ENCODE assay signal across 22 mouse cellular contexts in the genomic region with DNA sequence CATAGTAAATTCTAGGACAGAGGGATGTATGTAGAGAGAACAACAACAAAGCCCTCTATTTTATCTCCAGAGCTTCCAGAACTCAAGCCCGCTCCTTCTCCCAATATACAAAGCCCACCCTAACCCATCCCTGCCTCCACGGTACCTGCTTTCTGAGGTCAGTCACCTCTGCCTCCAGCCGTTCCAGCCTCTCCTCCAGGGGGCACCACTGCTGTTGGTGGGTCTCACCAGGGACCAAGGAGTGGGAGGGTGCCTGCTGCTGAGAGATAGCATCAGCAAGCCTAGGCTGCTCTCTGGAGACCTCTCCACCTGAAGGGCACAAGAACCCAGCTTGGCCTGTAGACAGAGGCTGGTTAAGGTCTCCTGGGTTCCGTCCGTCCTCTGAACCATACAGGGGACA. TPM values are rescaled to one million over a fixed set of nuclear protein-coding genes. Genes with fewer than 3 reads are reported as not detected.
A peak's percentile ranks its signal among the peaks of the same experiment; 100 is the strongest.
DNase-seq lines count a peak whose midpoint lies in the region; ATAC-seq and TF ChIP-seq lines count a peak whose summit lies in the region.
"Had no signal": no experiment of that assay in that cellular context is flagged by ENCODE, and none has a peak within 500 bp of the region (broad histone marks: within the 10 kb centered on the region; RNA-seq: fewer than 3 reads in every experiment).

No protein-coding gene starts in this region.

- H3K36me3 ChIP-seq in kidney, postnatal 0 days (ENCODE audit: insufficient read depth, low read length), result no peaks in the 10 kb centered on the region
- H3K36me3 ChIP-seq in embryonic facial prominence, embryonic 13.5 days, result peaks cover 28% of the 10 kb centered on the region
- no peaks in the 10 kb centered on the region for H3K36me3 ChIP-seq in forebrain, embryonic 13.5 days (ENCODE audit: poor library complexity, severe bottlenecking)
- H3K36me3 ChIP-seq: heart, embryonic 12.5 days; hindbrain, embryonic 13.5 days; lung, embryonic 15.5 days; midbrain, embryonic 12.5 days; neural tube, embryonic 13.5 days had no signal

- ATAC-seq in kidney, postnatal 0 days (replicated peaks; ENCODE audit: low FRiP score, low read depth), result no peak
- ATAC-seq in embryonic facial prominence, embryonic 13.5 days (ENCODE audit: insufficient number of reproducible peaks, insufficient read depth, low FRiP score, low TSS enrichment, low read depth), result no peak
- no peak for ATAC-seq in forebrain, embryonic 13.5 days
- ATAC-seq: inflammation-experienced regulatory T-cells, adult 6 months had no signal

- no peaks in the 10 kb centered on the region for H3K9me3 ChIP-seq in kidney, postnatal 0 days (replicated peaks; ENCODE audit: low read length)
- H3K9me3 ChIP-seq in embryonic facial prominence, embryonic 13.5 days, result no peaks in the 10 kb centered on the region
- H3K9me3 ChIP-seq in forebrain, embryonic 13.5 days (replicated peaks), result no peaks in the 10 kb centered on the region
- H3K9me3 ChIP-seq: embryonic facial prominence, embryonic 15.5 days; heart, embryonic 12.5 days; hindbrain, embryonic 13.5 days; lung, embryonic 15.5 days; midbrain, embryonic 12.5 days; neural tube, embryonic 13.5 days had no signal

- WGBS in kidney, postnatal 0 days, result 90% methylated on average over 5 of the region's 5 CpGs
- WGBS in embryonic facial prominence, embryonic 13.5 days, result 85% methylated on average over 5 of the region's 5 CpGs
- 85% methylated on average over 5 of the region's 5 CpGs for WGBS in forebrain, embryonic 13.5 days

- 0 out of 2 replicates have a peak, but pooled peaks cover 7% of the 10 kb centered on the region for H3K4me1 ChIP-seq in kidney, postnatal 0 days (replicated peaks; ENCODE audit: insufficient read depth, low read length)
- peaks cover 46% of the 10 kb centered on the region for H3K4me1 ChIP-seq in embryonic facial prominence, embryonic 13.5 days
- peaks cover 12% of the 10 kb centered on the region for H3K4me1 ChIP-seq in forebrain, embryonic 13.5 days

- no peaks in the 10 kb centered on the region for H3K27me3 ChIP-seq in kidney, postnatal 0 days (ENCODE audit: insufficient read depth, low read length)
- 0 out of 2 replicates have a peak, but pooled peaks cover 3% of the 10 kb centered on the region for H3K27me3 ChIP-seq in embryonic facial prominence, embryonic 13.5 days
- H3K27me3 ChIP-seq in forebrain, embryonic 13.5 days, result peaks cover 50% of the 10 kb centered on the region

- no peak overlapping the region for H3K9ac ChIP-seq in kidney, postnatal 0 days (ENCODE audit: low read depth, low read length)
- H3K9ac ChIP-seq in embryonic facial prominence, embryonic 13.5 days, result no peak overlapping the region
- H3K9ac ChIP-seq in forebrain, embryonic 13.5 days, result no peak overlapping the region
- H3K9ac ChIP-seq: embryonic facial prominence, embryonic 15.5 days; hindbrain, embryonic 13.5 days; lung, embryonic 15.5 days; midbrain, embryonic 12.5 days; neural tube, embryonic 13.5 days had no signal

- no peak overlapping the region for H3K4me3 ChIP-seq in kidney, postnatal 0 days (replicated peaks; ENCODE audit: low read depth, low read length)
- H3K4me3 ChIP-seq in embryonic facial prominence, embryonic 13.5 days, result no peak overlapping the region
- H3K4me3 ChIP-seq in forebrain, embryonic 13.5 days, result no peak overlapping the region
- H3K4me3 ChIP-seq: embryonic facial prominence, embryonic 15.5 days; heart, embryonic 12.5 days; lung, embryonic 15.5 days; midbrain, embryonic 12.5 days had no signal

- peak; percentile 35; the same call in 1 of the 2 replicates for TF ChIP-seq CTCF in kidney, postnatal 0 days (IDR thresholded peaks at IDR 0.05; ENCODE audit: low read depth)

- H3K27ac ChIP-seq in kidney, postnatal 0 days, result no peak overlapping the region
- no peak overlapping the region for H3K27ac ChIP-seq in embryonic facial prominence, embryonic 13.5 days
- no peak overlapping the region for H3K27ac ChIP-seq in forebrain, embryonic 13.5 days
- H3K27ac ChIP-seq: embryonic facial prominence, embryonic 15.5 days; hindbrain, embryonic 13.5 days; lung, embryonic 15.5 days; midbrain, embryonic 12.5 days; neural tube, embryonic 13.5 days had no signal

- DNase-seq in kidney, postnatal 0 days (ENCODE audit: low spot score), result no peak
- no peak for DNase-seq in kidney, postnatal 10 days
- DNase-seq in thymus, postnatal 14 days, result peak; percentile 27
- no peak for DNase-seq in thymus, postnatal 0 days (ENCODE audit: low spot score)
- no peak for DNase-seq in right cerebral cortex, postnatal 14 days
- DNase-seq: adrenal gland, postnatal 14 days; cerebellum, adult 11 months; cerebellum, postnatal 10 days; heart, postnatal 14 days; liver; right cerebral cortex, adult 18-20 months; thymus, postnatal 25 days had no signal

- no peak overlapping the region for H3K4me2 ChIP-seq in kidney, postnatal 0 days (ENCODE audit: low read length)
- H3K4me2 ChIP-seq in embryonic facial prominence, embryonic 13.5 days, result peak overlapping the region; percentile 70; the same call in 1 of the 2 replicates
- no peak overlapping the region for H3K4me2 ChIP-seq in forebrain, embryonic 13.5 days
- H3K4me2 ChIP-seq: heart, embryonic 12.5 days; lung, embryonic 15.5 days; midbrain, embryonic 12.5 days had no signal

RNA-seq across cellular contexts. Expression of a gene that starts 2.3 kb away (rescaled TPM):
- polyA plus RNA-seq in kidney, postnatal 0 days (2015; fragmentation: Nextera tagmentation; extraction: Ambion mirVana), result 17.1 and 19.1 TPM in 2 replicates
- 0.82 and 1.2 TPM in 2 replicates for polyA plus RNA-seq in thymus, postnatal 0 days (2015; fragmentation: Nextera tagmentation; extraction: Ambion mirVana)
- 37.9 and 44.7 TPM in 2 replicates for polyA plus RNA-seq in embryonic facial prominence, embryonic 13.5 days (2015; fragmentation: Nextera tagmentation; extraction: Ambion mirVana)
- 6.3 and 8.0 TPM in 2 replicates for polyA plus RNA-seq in forebrain, embryonic 13.5 days (2015; fragmentation: Nextera tagmentation; extraction: Ambion mirVana)

RNA-seq across cellular contexts. Expression of a gene that starts 20.9 kb away (rescaled TPM):
- 3.7 and 4.7 TPM in 2 replicates for polyA plus RNA-seq in kidney, postnatal 0 days (2015; fragmentation: Nextera tagmentation; extraction: Ambion mirVana)
- polyA plus RNA-seq in thymus, postnatal 0 days (2015; fragmentation: Nextera tagmentation; extraction: Ambion mirVana), result 12.3 and 13.4 TPM in 2 replicates
- 3.6 and 4.6 TPM in 2 replicates for polyA plus RNA-seq in embryonic facial prominence, embryonic 13.5 days (2015; fragmentation: Nextera tagmentation; extraction: Ambion mirVana)
- 1.0 and 1.2 TPM in 2 replicates for polyA plus RNA-seq in forebrain, embryonic 13.5 days (2015; fragmentation: Nextera tagmentation; extraction: Ambion mirVana)

RNA-seq across cellular contexts. Expression of a gene that starts 34.3 kb away (rescaled TPM):
- not detected in 2 replicates for polyA plus RNA-seq in kidney, postnatal 0 days (2015; fragmentation: Nextera tagmentation; extraction: Ambion mirVana)
- polyA plus RNA-seq in thymus, postnatal 0 days (2015; fragmentation: Nextera tagmentation; extraction: Ambion mirVana), result not detected in 2 replicates
- 0.32 TPM in 1 of 2 replicates, not detected in the other for polyA plus RNA-seq in embryonic facial prominence, embryonic 13.5 days (2015; fragmentation: Nextera tagmentation; extraction: Ambion mirVana)
- polyA plus RNA-seq in forebrain, embryonic 13.5 days (2015; fragmentation: Nextera tagmentation; extraction: Ambion mirVana), result 0.41 and 0.45 TPM in 2 replicates
- polyA plus RNA-seq: embryonic facial prominence, embryonic 15.5 days; heart, embryonic 12.5 days; inflammation-experienced regulatory T-cells, adult 6 months; kidney, embryonic 14.5 days; lung, embryonic 15.5 days; midbrain, embryonic 12.5 days; neural tube, embryonic 13.5 days had no signal

RNA-seq across cellular contexts. Expression of a gene that starts 38.0 kb away (rescaled TPM):
- 461 and 485 TPM in 2 replicates for polyA plus RNA-seq in kidney, postnatal 0 days (2015; fragmentation: Nextera tagmentation; extraction: Ambion mirVana)
- 381 and 416 TPM in 2 replicates for polyA plus RNA-seq in thymus, postnatal 0 days (2015; fragmentation: Nextera tagmentation; extraction: Ambion mirVana)
- polyA plus RNA-seq in embryonic facial prominence, embryonic 13.5 days (2015; fragmentation: Nextera tagmentation; extraction: Ambion mirVana), result 221 and 233 TPM in 2 replicates
- polyA plus RNA-seq in forebrain, embryonic 13.5 days (2015; fragmentation: Nextera tagmentation; extraction: Ambion mirVana), result 289 and 294 TPM in 2 replicates
